Mouse (Mus musculus): ENCODE results near the gene Sox6.

GRCm38 (mm10) chr7:115719791-115720190 lies 318.8 kb downstream of the Sox6 start:
- TF ChIP-seq USF2 (conservative IDR thresholded peaks at IDR 0.05; ENCODE audit: low read depth, low read length) = no peak
- no peak for TF ChIP-seq EP300 (IDR thresholded peaks at IDR 0.05; ENCODE audit: low read length)
- no peak for TF ChIP-seq POLR2A (IDR thresholded peaks at IDR 0.05; ENCODE audit: low read depth, low read length)
